Mouse (Mus musculus): Measurements from ENCODE around the gene Lce1f. TPM values are rescaled to one million over a fixed set of nuclear protein-coding genes. Genes with fewer than 3 reads are reported as not detected.

Gene Lce1f
- polyA plus RNA-seq (2012; rRNA removed): 0.26 and 0.73 TPM in 2 replicates

GRCm38 (mm10) chr3:92720250-92720649 lies at the start of gene Lce1f:
Gene Lce1f (minus strand): TSS chr3:92720350.
- no peak within 1 kb of the TSS for H3K4me3 ChIP-seq (ENCODE audit: control insufficient read depth, insufficient read depth, low read length)
- TF ChIP-seq CTCF (IDR thresholded peaks at IDR 0.05; ENCODE audit: borderline replicate concordance, control insufficient read depth, extremely low read depth, insufficient read depth, low read length, poor library complexity): no peak
- TF ChIP-seq POLR2A (IDR thresholded peaks at IDR 0.05; ENCODE audit: control insufficient read depth, extremely low read depth, insufficient read depth, low read length, poor library complexity): no peak
- H3K27ac ChIP-seq (ENCODE audit: control insufficient read depth, insufficient read depth, low read length): no peak within 1 kb of the TSS
- no peaks in the 10 kb centered on the region for H3K27me3 ChIP-seq (ENCODE audit: control insufficient read depth, insufficient read depth, low read length)
- H3K36me3 ChIP-seq (ENCODE audit: control insufficient read depth, insufficient read depth, low read length): no peaks in the 10 kb centered on the region
- no peak for DNase-seq
- whole genome bisulfite sequencing: 80% methylated on average over 3 of the region's 3 CpGs
- no peaks in the 10 kb centered on the region for H3K4me1 ChIP-seq (replicated peaks; ENCODE audit: control insufficient read depth, insufficient read depth, low read length)

DNA sequence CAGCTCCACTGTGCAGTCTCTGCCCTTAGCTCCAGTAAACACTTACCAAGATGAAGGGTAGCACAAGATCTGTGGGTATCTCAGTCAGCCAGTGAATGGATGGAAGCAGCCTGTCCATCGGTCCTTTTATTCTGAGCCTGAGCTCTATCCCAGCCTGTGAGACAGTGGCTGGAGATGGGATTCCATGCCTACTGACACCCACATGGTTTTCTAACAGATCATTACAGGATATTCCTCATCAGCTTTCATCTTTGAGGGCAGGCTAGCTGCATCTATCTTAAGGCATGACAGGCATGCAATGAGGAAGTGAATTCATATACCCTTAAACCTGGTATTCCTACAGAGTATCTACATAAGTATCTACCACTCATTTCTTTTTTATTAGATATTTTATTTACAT lies 44.8 kb upstream of the Lce1f start, which contains the start of gene Lce1h:
TSS of gene Lce1h (minus strand) at position 101 of the 400 bp plus-strand sequence.
- TF ChIP-seq CTCF (IDR thresholded peaks at IDR 0.05; ENCODE audit: borderline replicate concordance, control insufficient read depth, extremely low read depth, insufficient read depth, low read length, poor library complexity) (no peak), POLR2A (IDR thresholded peaks at IDR 0.05; ENCODE audit: control insufficient read depth, extremely low read depth, insufficient read depth, low read length, poor library complexity) (no peak)
- Histone ChIP-seq H3K36me3 (ENCODE audit: control insufficient read depth, insufficient read depth, low read length) (no peaks in the 10 kb centered on the region), H3K4me1 (replicated peaks; ENCODE audit: control insufficient read depth, insufficient read depth, low read length) (no peaks in the 10 kb centered on the region), H3K4me3 (ENCODE audit: control insufficient read depth, insufficient read depth, low read length) (no peak within 1 kb of the TSS), H3K27me3 (ENCODE audit: control insufficient read depth, insufficient read depth, low read length) (no peaks in the 10 kb centered on the region), H3K27ac (ENCODE audit: control insufficient read depth, insufficient read depth, low read length) (no peak within 1 kb of the TSS)
- WGBS: 100% methylated on average over 1 of the region's 1 CpGs
- no peak for DNase-seq

DNA sequence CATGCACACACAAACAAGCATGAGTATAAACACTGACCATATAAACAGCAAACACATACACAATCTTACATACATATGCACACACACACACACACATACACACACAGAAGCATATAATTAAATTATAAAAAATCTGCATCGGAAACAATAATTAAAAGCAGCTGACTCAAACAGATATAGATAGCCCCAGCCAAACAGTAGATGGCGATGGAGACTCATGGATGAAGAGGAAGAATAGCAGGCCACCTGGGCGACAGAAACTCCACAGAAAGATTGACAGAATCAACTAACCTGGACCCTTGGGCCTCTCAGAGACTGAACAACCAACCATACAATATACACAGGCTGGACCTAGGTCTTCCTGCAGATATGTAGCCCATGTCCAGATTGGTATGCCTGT lies 33.0 kb upstream of the Lce1f start:
- H3K36me3 ChIP-seq (ENCODE audit: control insufficient read depth, insufficient read depth, low read length): no peaks in the 10 kb centered on the region

DNA sequence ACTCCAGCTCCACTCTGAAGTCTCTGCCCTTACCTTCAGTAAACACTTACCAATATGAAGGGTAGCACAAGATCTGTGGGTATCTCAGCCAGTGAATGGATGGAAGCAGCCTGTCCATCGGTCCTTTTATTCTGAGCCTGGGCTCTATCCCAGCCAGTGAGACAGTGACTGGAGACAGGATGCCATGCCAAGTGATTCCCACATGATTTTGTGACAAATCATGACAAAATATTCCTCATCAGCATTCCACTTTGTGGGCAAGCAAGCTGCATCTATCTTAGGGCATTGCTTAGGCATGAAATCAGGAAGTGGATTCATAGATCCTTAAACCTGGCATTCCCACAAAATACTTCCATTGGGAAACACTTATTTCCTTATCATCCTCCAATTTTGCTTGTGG lies 32.1 kb upstream of the Lce1f start, which contains the start of gene Lce1g:
TSS of gene Lce1g (minus strand) at position 101 of the 400 bp plus-strand sequence.
- no peaks in the 10 kb centered on the region for H3K4me1 ChIP-seq (replicated peaks; ENCODE audit: control insufficient read depth, insufficient read depth, low read length)
- H3K27ac ChIP-seq (ENCODE audit: control insufficient read depth, insufficient read depth, low read length): no peak within 1 kb of the TSS
- no peak for DNase-seq
- no peak within 1 kb of the TSS for H3K4me3 ChIP-seq (ENCODE audit: control insufficient read depth, insufficient read depth, low read length)
- TF ChIP-seq POLR2A (IDR thresholded peaks at IDR 0.05; ENCODE audit: control insufficient read depth, extremely low read depth, insufficient read depth, low read length, poor library complexity) (no peak), CTCF (IDR thresholded peaks at IDR 0.05; ENCODE audit: borderline replicate concordance, control insufficient read depth, extremely low read depth, insufficient read depth, low read length, poor library complexity) (no peak)
- H3K27me3 ChIP-seq (ENCODE audit: control insufficient read depth, insufficient read depth, low read length): no peaks in the 10 kb centered on the region
- WGBS: 80% methylated on average over 1 of the region's 1 CpGs
- no peaks in the 10 kb centered on the region for H3K36me3 ChIP-seq (ENCODE audit: control insufficient read depth, insufficient read depth, low read length)

More for the DNA sequence above, 33.0 kb upstream of the Lce1f start:
- WGBS: 48% methylated on average over 3 of the region's 3 CpGs
- TF ChIP-seq CTCF (IDR thresholded peaks at IDR 0.05; ENCODE audit: borderline replicate concordance, control insufficient read depth, extremely low read depth, insufficient read depth, low read length, poor library complexity) (no peak), POLR2A (IDR thresholded peaks at IDR 0.05; ENCODE audit: control insufficient read depth, extremely low read depth, insufficient read depth, low read length, poor library complexity) (no peak)
- Histone ChIP-seq H3K27ac (ENCODE audit: control insufficient read depth, insufficient read depth, low read length) (no peak overlapping the region), H3K27me3 (ENCODE audit: control insufficient read depth, insufficient read depth, low read length) (no peaks in the 10 kb centered on the region), H3K4me1 (replicated peaks; ENCODE audit: control insufficient read depth, insufficient read depth, low read length) (no peaks in the 10 kb centered on the region), H3K4me3 (ENCODE audit: control insufficient read depth, insufficient read depth, low read length) (no peak overlapping the region)
- DNase-seq: no peak

DNA sequence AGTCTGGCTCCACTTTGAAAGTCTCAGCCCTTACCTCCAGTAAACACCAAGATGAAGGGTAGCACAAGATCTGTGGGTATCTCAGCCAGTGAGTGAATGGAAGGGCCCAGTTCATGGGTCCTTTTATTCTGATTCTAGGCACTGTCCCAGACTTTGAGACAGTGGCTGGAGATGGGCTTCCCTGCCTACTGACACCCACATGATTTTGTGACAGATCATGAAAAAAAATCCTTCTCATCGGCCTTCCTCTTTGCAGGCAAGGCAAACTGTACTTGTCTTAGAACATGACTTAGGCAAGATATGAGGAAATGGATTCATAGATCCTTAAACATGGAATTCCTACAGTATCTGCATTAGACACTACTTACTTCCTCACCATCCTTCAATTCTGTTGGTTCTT lies 18.8 kb upstream of the Lce1f start, which contains the start of gene Gm38119:
TSS of gene Gm38119 (minus strand) at position 101 of the 400 bp plus-strand sequence.
- no peak for TF ChIP-seq CTCF (IDR thresholded peaks at IDR 0.05; ENCODE audit: borderline replicate concordance, control insufficient read depth, extremely low read depth, insufficient read depth, low read length, poor library complexity)
- no peak for TF ChIP-seq POLR2A (IDR thresholded peaks at IDR 0.05; ENCODE audit: control insufficient read depth, extremely low read depth, insufficient read depth, low read length, poor library complexity)
- no peak within 1 kb of the TSS for H3K27ac ChIP-seq (ENCODE audit: control insufficient read depth, insufficient read depth, low read length)
- H3K27me3 ChIP-seq (ENCODE audit: control insufficient read depth, insufficient read depth, low read length): no peaks in the 10 kb centered on the region
- 74% methylated on average over 1 of the region's 1 CpGs for WGBS
- H3K4me1 ChIP-seq (replicated peaks; ENCODE audit: control insufficient read depth, insufficient read depth, low read length): no peaks in the 10 kb centered on the region
- no peaks in the 10 kb centered on the region for H3K36me3 ChIP-seq (ENCODE audit: control insufficient read depth, insufficient read depth, low read length)
- H3K4me3 ChIP-seq (ENCODE audit: control insufficient read depth, insufficient read depth, low read length): no peak within 1 kb of the TSS
- no peak for DNase-seq

GRCm38 (mm10) chr3:92722631-92723030 lies 2.5 kb upstream of the Lce1f start:
- Histone ChIP-seq H3K27ac (ENCODE audit: control insufficient read depth, insufficient read depth, low read length) (no peak overlapping the region), H3K4me1 (replicated peaks; ENCODE audit: control insufficient read depth, insufficient read depth, low read length) (no peaks in the 10 kb centered on the region), H3K36me3 (ENCODE audit: control insufficient read depth, insufficient read depth, low read length) (no peaks in the 10 kb centered on the region), H3K4me3 (ENCODE audit: control insufficient read depth, insufficient read depth, low read length) (no peak overlapping the region), H3K27me3 (ENCODE audit: control insufficient read depth, insufficient read depth, low read length) (no peaks in the 10 kb centered on the region)
- 90% methylated on average over 5 of the region's 5 CpGs for WGBS
- DNase-seq: no peak
- TF ChIP-seq CTCF (IDR thresholded peaks at IDR 0.05; ENCODE audit: borderline replicate concordance, control insufficient read depth, extremely low read depth, insufficient read depth, low read length, poor library complexity) (no peak), POLR2A (IDR thresholded peaks at IDR 0.05; ENCODE audit: control insufficient read depth, extremely low read depth, insufficient read depth, low read length, poor library complexity) (no peak)

- H3K27me3 ChIP-seq (ENCODE audit: control insufficient read depth, insufficient read depth, low read length): no peaks in the 10 kb centered on the region
- H3K4me3 ChIP-seq (ENCODE audit: control insufficient read depth, insufficient read depth, low read length): no peak overlapping the region
- no peaks in the 10 kb centered on the region for H3K4me1 ChIP-seq (replicated peaks; ENCODE audit: control insufficient read depth, insufficient read depth, low read length)
- no peaks in the 10 kb centered on the region for H3K36me3 ChIP-seq (ENCODE audit: control insufficient read depth, insufficient read depth, low read length)
- no peak for DNase-seq
- H3K27ac ChIP-seq (ENCODE audit: control insufficient read depth, insufficient read depth, low read length): no peak overlapping the region
- no peak for TF ChIP-seq POLR2A (IDR thresholded peaks at IDR 0.05; ENCODE audit: control insufficient read depth, extremely low read depth, insufficient read depth, low read length, poor library complexity)
- no peak for TF ChIP-seq CTCF (IDR thresholded peaks at IDR 0.05; ENCODE audit: borderline replicate concordance, control insufficient read depth, extremely low read depth, insufficient read depth, low read length, poor library complexity)
Observed at GRCm38 (mm10) chr3:92715122-92715521, 5.0 kb downstream of the Lce1f start.
